Mouse (Mus musculus) lung, adult 2 months (tissue): ENCODE results near the gene Slc12a5.

Experiments
- CTCF ChIP-seq: fragments of 200-500 bp; IDR thresholded peaks from 2 replicates; pipeline ENCODE4 v1.5.1; 2011; ENCODE audit warnings: mild to moderate bottlenecking, low read length, control low read depth; ENCODE audit not compliant: insufficient read depth
- POLR2A ChIP-seq: fragments of 200-500 bp; IDR thresholded peaks from 2 replicates; pipeline ENCODE4 v1.6.1; 2011; ENCODE audit warnings: low read depth, mild to moderate bottlenecking, control low read depth, low read length, borderline replicate concordance; ENCODE audit errors: extremely low read depth

DNA sequence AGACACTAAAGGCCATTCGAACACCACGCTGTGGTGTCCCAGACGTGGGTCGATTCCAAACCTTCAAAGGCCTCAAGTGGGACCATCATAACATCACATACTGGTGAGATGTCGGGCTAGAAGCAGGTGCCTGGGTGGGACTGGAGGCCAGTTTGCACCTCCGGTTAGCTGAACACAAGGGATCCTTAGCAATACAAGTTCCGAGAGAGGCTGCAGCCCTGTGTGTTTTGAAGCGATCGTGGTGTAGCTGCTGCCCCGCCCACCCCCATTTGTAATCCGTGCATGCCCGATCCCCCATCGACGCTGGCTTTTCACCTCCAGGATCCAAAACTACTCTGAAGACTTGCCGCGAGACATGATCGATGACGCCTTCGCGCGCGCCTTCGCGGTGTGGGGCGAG, 11.6 kb upstream of the Slc12a5 start:
- TF ChIP-seq CTCF (no peak), POLR2A (no peak)
